Mouse (Mus musculus) c-Kit-positive CD71-positive TER-119-positive erythroid progenitor cells, embryonic 14.5 days (primary cell): ENCODE results near the gene Plxna4.

Experiments
- DNase-seq: peaks from one replicate; pipeline ENCODE4 v3.0.0-alpha.2; 2013; ENCODE audit warnings: low spot score

Plxna4 gene

GRCm38 (mm10) chr6:32167725-32168124 lies 420.3 kb downstream of the Plxna4 start:
- no peak for DNase-seq

- no peak for DNase-seq
These were observed 427.6 kb downstream of the Plxna4 start for GRCm38 (mm10) chr6:32160370-32160769.

GRCm38 (mm10) chr6:32159931-32160330 lies 428.1 kb downstream of the Plxna4 start:
- no peak for DNase-seq

- DNase-seq, result no peak
These were observed 429.6 kb downstream of the Plxna4 start for GRCm38 (mm10) chr6:32158347-32158746.

- DNase-seq, result no peak
These were observed 434.8 kb downstream of the Plxna4 start for GRCm38 (mm10) chr6:32153170-32153569.

GRCm38 (mm10) chr6:32150836-32151235 lies 437.2 kb downstream of the Plxna4 start:
- no peak for DNase-seq

- no peak for DNase-seq
These were observed 443.2 kb downstream of the Plxna4 start for GRCm38 (mm10) chr6:32144771-32145170.

- DNase-seq, result no peak
These were observed 448.5 kb downstream of the Plxna4 start for GRCm38 (mm10) chr6:32139537-32139936.

GRCm38 (mm10) chr6:32126914-32127313 lies 461.1 kb downstream of the Plxna4 start:
- DNase-seq, result no peak

- no peak for DNase-seq
These were observed 465.3 kb downstream of the Plxna4 start for GRCm38 (mm10) chr6:32122584-32123265.

- DNase-seq, result no peak
These were observed 467.1 kb downstream of the Plxna4 start for GRCm38 (mm10) chr6:32120931-32121330.

GRCm38 (mm10) chr6:32109207-32109606 lies 478.8 kb downstream of the Plxna4 start:
- no peak for DNase-seq

- no peak for DNase-seq
These were observed 482.3 kb downstream of the Plxna4 start for GRCm38 (mm10) chr6:32105547-32106275.
